Mouse (Mus musculus) lung, adult 2 months (tissue): ENCODE measurements around the gene Rhox9. TPM values are rescaled to one million over a fixed set of nuclear protein-coding genes. Genes with fewer than 3 reads are reported as not detected.
"Not testable (repeated sequence)": the region's sequence is repeated elsewhere in the genome, so short reads cannot be mapped to it uniquely, and the experiment has no call there.

Experiments used
- DNase-seq: peaks from one replicate; pipeline ENCODE4 v3.0.0; 2022
- H3K4me1 ChIP-seq: fragments of 200-500 bp; 2 replicates; pipeline ENCODE4 v1.6.1; 2011; ENCODE audit warnings: low read length; ENCODE audit not compliant: control insufficient read depth, insufficient read depth
- H3K4me3 ChIP-seq: fragments of 200-500 bp; replicated peaks from 2 replicates; pipeline ENCODE3; 2011; ENCODE audit warnings: low read depth, mild to moderate bottlenecking, control low read depth, low read length; ENCODE audit errors: extremely low read depth
- CTCF ChIP-seq: fragments of 200-500 bp; IDR thresholded peaks from 2 replicates; pipeline ENCODE4 v1.5.1; 2011; ENCODE audit warnings: mild to moderate bottlenecking, low read length, control low read depth; ENCODE audit not compliant: insufficient read depth
- POLR2A ChIP-seq: fragments of 200-500 bp; IDR thresholded peaks from 2 replicates; pipeline ENCODE4 v1.6.1; 2011; ENCODE audit warnings: low read depth, mild to moderate bottlenecking, control low read depth, low read length, borderline replicate concordance; ENCODE audit errors: extremely low read depth
- WGBS: fragments of 180-500 bp; shearing (Covaris S2); methylation state at CpG from one replicate; pipeline ENCODE4 v1.1.7; 2018; 5-methylcytosine and 5-hydroxymethylcytosine counted together
- polyA plus RNA-seq: library from polyadenylated mRNA; depleted of rRNA; stranded (reverse); fragments of >200 nt; gene quantifications from 2 replicates; pipeline ENCODE4 v1.2.3, GENCODE M21; 2012; rRNA removed

Rhox9 gene
- polyA plus RNA-seq: not detected in 2 replicates

- not testable (repeated sequence) for DNase-seq, H3K4me1 ChIP-seq, H3K4me3 ChIP-seq
- WGBS: 90% methylated on average over 10 of the region's 18 CpGs
These were observed at the start of gene Rhox9 for GRCm38 (mm10) chrX:37901670-37902069. TSS of gene Rhox9 (minus strand) at chrX:37901770.

DNA sequence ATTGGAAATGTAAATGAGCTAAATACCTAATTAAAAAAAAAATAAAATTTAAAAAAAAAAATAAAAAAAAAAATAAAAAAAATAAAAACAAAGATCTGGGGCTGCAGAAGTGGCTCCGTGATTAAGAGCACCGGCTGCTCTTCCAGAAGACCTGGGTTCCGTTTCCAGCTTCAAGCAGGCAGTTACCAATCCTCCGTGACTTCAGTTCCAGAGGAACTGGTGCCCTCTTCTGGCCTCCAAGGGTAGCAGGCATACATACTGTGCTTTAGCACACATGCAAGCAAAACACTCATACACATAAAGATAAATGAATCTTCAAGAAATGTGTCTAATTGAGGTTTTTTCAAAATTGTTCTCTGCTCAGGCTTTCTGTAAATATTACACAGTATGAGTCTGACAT, 14.7 kb upstream of the Rhox9 start:
- Histone ChIP-seq H3K4me3 (no peak overlapping the region), H3K4me1 (no peaks in the 10 kb centered on the region)
- no peak for TF ChIP-seq POLR2A
- no peak for TF ChIP-seq CTCF
- DNase-seq: no peak
- WGBS: 72% methylated on average over 4 of the region's 4 CpGs

- Histone ChIP-seq H3K4me3 (no peak overlapping the region), H3K4me1 (no peaks in the 10 kb centered on the region)
- TF ChIP-seq CTCF: no peak
- no peak for TF ChIP-seq POLR2A
- DNase-seq: no peak
- 58% methylated on average over 7 of the region's 7 CpGs for WGBS
These were observed 7.0 kb upstream of the Rhox9 start for GRCm38 (mm10) chrX:37908581-37908980.

- WGBS: 72% methylated on average over 5 of the region's 5 CpGs
- Histone ChIP-seq H3K4me1 (no peaks in the 10 kb centered on the region), H3K4me3 (no peak overlapping the region)
- DNase-seq: no peak
- TF ChIP-seq CTCF (no peak), POLR2A (no peak)
These were observed 2.2 kb upstream of the Rhox9 start for GRCm38 (mm10) chrX:37903727-37904126.

GRCm38 (mm10) chrX:37897132-37897531, 4.4 kb downstream of the Rhox9 start, which contains the start of gene Rhox7b:
TSS of gene Rhox7b (minus strand) at chrX:37897232.
- WGBS: 66% methylated on average over 9 of the region's 9 CpGs
- not testable (repeated sequence) for DNase-seq, H3K4me3 ChIP-seq, H3K4me1 ChIP-seq

GRCm38 (mm10) chrX:37878844-37879243, 22.7 kb downstream of the Rhox9 start, which contains the start of gene Rhox8:
TSS of gene Rhox8 (minus strand) at chrX:37878944.
- no peak for DNase-seq
- Histone ChIP-seq H3K4me1 (no peaks in the 10 kb centered on the region), H3K4me3 (no peak within 1 kb of the TSS)
- no peak for TF ChIP-seq CTCF
- TF ChIP-seq POLR2A: no peak
- WGBS: 75% methylated on average over 4 of the region's 4 CpGs

DNA sequence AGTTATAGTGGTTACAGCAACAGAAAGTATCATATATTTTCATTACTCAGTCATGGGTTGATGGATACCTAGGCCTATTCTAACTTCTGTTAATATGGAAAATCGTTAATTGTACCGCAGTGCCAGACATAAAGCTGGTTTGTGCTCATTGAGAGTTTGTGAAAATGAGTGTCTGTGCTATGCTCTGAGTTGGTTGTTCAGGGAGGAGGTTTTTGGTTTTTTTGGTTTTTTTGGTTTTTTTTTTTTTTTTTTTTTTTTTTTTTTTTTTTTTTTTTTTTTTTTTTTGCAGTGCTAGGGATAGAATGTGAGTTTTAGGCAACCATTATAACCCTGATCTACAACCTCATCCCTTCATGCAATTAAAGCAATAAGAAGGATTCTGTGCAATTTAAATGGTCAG, 29.9 kb downstream of the Rhox9 start:
- no peak for DNase-seq
- no peak for TF ChIP-seq CTCF
- no peak for TF ChIP-seq POLR2A
- Histone ChIP-seq H3K4me1 (no peaks in the 10 kb centered on the region), H3K4me3 (no peak overlapping the region)
- WGBS: 92% methylated on average over 2 of the region's 2 CpGs

Other genes with a start within 250 kb of the Rhox9 start
- gene Rhox3h, start 233.0 kb downstream of the Rhox9 start, polyA plus RNA-seq: not detected in 2 replicates
- not detected in 2 replicates for gene Rhox2h, start 228.5 kb downstream of the Rhox9 start, polyA plus RNA-seq
- gene Rhox5, start 96.9 kb downstream of the Rhox9 start, polyA plus RNA-seq: not detected in 2 replicates
- not detected in 2 replicates for gene Rhox6, start 74.9 kb downstream of the Rhox9 start, polyA plus RNA-seq
- not detected in 2 replicates for gene Rhox7a, start 70.1 kb downstream of the Rhox9 start, polyA plus RNA-seq
- gene Rhox8, start 22.8 kb downstream of the Rhox9 start, polyA plus RNA-seq: not detected in 2 replicates
- gene Rhox7b, start 4.5 kb downstream of the Rhox9 start, polyA plus RNA-seq: not detected in 2 replicates
- not detected in 2 replicates for gene Btg1-ps1, start 117.0 kb upstream of the Rhox9 start, polyA plus RNA-seq
- not detected in 2 replicates for gene Btg1-ps2, start 141.3 kb upstream of the Rhox9 start, polyA plus RNA-seq
- gene Rhox10, start 164.7 kb upstream of the Rhox9 start, polyA plus RNA-seq: not detected in 2 replicates
- not detected in 2 replicates for gene Rhox11, start 183.4 kb upstream of the Rhox9 start, polyA plus RNA-seq
- not detected in 2 replicates for gene Rhox12, start 209.1 kb upstream of the Rhox9 start, polyA plus RNA-seq
- gene Rhox13, start 219.4 kb upstream of the Rhox9 start, polyA plus RNA-seq: not detected in 2 replicates